Mouse (Mus musculus): ENCODE results near the gene Iqgap2.

DNA sequence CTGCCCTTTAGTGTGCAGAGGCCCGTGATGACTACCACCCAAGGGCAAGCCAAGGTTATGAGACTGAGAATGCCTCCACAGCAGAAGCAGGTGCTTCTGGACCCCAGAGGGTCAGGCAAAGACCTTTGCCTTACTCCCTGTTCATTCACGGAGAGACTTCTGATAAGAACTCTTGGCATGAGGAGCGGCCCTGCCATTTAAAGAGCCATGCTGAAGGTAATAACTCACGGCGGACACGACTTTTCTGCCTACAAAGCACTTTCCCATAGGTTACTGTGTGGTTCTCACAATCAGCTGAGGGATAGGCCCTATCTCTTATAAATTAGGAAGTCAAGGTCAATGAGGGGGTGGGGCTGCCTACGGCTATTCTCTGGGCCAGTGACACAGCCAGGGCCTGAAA lies 48.9 kb downstream of the Iqgap2 start:
- TF ChIP-seq CTCF (IDR thresholded peaks at IDR 0.05; ENCODE audit: low read depth) (no peak), EP300 (optimal IDR thresholded peaks at IDR 0.05) (no peak)
